Mouse (Mus musculus) erythroblast, embryonic 14.5 days (primary cell): ENCODE results near the gene Sipa1l3.

Experiments used
- GATA1 ChIP-seq: IDR thresholded peaks from 2 replicates; pipeline ENCODE4 v1.6.1; 2012; ENCODE audit warnings: low read length, inconsistent platforms, mixed read lengths
- TAL1 ChIP-seq: IDR thresholded peaks from 3 replicates; pipeline ENCODE4 v1.6.1; 2012; ENCODE audit warnings: low read length, inconsistent platforms, mixed read lengths

DNA sequence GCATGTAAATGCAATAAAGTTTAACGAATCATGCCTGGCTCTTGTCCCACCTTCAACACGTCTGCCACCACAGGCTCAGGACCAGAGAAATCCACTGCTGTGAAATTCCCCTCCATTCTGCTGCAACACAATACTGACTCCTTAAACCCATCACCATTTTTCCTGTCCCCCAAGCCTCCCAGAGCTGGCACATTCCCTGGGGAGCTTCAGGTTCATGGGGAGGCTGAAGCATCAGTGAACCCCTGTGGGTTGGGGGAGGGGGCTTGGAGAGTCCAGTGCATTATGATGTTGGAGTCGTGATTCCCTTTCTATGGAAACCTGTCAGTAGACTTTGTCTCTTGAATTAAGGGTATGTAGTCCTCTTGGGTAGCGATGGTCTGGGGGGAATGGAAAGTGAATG, 37.8 kb upstream of the Sipa1l3 start:
- TF ChIP-seq GATA1: no peak
- TF ChIP-seq TAL1: no peak
